Mouse (Mus musculus) brain, embryonic 18.5 days (tissue): ENCODE measurements around the gene Mrps11.

ENCODE experiments used
- DNase-seq: peaks from one replicate; pipeline ENCODE4 v3.0.0-alpha.2; 2012; ENCODE audit warnings: low read depth, low spot score

Gene Mrps11

DNA sequence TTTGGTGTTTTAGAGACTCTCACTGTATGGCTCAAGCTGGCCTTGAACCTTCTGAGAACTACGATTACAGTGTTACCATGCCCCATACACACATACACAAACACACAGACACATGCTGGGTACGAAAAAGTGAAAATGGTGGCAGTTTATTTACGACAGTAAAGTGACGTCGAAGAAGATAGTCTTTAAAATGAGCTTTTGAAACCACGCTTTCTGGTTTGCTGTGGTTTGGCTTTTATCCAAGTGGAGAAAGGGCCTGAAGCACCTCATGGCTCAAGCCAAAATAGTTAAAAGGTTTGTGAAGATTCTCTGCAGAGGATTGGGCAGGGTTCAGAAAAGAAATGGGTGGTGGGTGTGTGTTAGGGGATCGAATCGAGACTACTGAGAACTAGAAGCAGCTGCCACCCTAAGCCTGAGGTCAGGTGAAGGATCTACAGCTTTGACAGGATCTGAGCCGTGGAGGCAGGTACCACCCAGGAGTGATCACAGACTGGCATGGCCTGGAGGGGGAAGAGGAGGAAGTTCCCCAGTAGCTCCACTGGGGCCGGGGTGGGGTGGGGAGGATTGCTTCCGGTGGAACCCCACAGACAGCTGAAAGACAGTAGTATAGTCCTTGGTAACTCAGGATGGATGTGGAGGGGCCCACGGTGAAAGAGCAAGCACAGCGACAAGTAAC lies 11.1 kb downstream of the Mrps11 start:
- no peak for DNase-seq

- no peak for DNase-seq
Observed at GRCm38 (mm10) chr7:78794571-78795092, 11.7 kb downstream of the Mrps11 start.

GRCm38 (mm10) chr7:78796624-78797023 lies 13.7 kb downstream of the Mrps11 start:
- DNase-seq, result no peak

GRCm38 (mm10) chr7:78797843-78798455 lies 15.0 kb downstream of the Mrps11 start:
- DNase-seq, result peak; percentile 75

- DNase-seq, result no peak
Observed at GRCm38 (mm10) chr7:78799730-78800496, 17.0 kb downstream of the Mrps11 start.

DNA sequence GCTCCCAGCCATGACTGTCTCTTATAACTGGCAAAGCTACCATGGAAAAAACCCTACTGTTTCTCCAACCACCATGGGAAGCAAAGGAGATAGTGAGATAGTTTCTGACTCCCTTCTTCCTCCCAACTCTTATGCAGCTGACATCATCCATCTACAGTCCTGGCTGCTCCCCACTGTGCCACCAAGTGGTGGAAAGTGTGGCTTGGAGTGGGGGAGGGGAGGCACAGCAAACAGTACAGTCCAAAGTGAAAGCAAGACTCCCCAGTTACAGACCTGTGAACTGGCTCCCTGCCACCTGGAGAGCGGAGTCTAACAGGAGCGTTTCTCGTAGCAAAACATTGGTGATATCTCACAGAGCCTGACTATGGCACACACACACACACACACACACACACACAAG lies 20.9 kb downstream of the Mrps11 start:
- DNase-seq, result no peak

- DNase-seq, result no peak
Observed at GRCm38 (mm10) chr7:78807192-78807591, 24.3 kb downstream of the Mrps11 start.

DNA sequence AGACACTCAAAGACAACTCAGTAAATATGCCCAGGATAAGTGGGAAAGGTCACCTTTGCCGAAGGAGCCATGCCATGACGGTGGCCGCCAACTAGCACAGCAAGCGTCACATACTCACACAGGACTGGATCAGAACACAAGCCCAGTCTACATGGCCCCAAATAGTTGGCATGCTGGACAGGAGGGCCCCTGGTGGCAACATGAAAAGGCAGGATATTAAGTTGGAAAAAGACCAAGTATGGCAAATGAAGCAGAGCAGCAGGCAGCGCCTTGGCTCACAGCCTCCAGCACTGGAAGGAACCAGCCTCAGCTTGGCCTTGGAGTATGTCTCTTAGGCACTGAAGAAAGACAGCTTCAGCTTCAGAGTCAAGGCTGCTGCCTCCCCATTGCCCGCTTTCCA lies 30.9 kb downstream of the Mrps11 start:
- DNase-seq, result no peak

DNA sequence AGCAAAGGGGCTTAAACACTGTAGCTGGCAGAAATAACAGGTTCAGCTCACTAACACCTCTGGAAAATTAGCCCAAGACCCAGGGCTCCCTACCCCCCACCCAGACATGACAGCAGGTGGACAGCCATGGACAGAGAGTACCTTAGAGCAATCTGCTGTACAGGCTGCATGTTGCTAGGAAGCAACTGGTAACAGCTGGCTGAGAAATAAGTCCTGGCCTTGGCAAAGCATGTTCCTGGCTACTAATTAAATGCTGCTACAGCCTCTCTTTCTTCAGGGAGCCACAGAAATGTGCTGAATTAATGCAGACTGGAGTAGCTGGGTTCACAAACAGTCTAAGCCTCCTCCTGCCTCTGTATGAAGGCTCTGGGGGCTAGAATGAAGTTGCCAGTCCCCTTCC lies 31.8 kb downstream of the Mrps11 start:
- no peak for DNase-seq

DNA sequence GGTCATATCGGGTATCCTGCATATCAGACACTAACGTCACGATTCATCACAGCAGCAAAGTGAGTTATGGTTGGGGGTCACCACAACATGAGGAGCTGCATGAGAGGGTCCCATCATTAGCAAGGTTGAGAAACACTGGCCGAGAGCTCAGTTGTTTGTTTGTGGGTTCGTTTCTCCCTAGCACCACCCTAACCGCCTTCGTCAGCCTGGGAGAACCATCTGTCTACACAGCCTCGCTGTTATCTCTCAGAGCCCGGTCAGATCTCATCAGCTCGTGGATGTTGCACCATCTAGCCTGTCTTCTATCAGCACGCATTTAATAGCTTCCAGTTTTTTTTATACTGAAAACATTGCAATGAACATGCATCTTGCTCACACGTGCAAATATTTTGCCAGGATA lies 35.4 kb downstream of the Mrps11 start:
- DNase-seq, result no peak

DNA sequence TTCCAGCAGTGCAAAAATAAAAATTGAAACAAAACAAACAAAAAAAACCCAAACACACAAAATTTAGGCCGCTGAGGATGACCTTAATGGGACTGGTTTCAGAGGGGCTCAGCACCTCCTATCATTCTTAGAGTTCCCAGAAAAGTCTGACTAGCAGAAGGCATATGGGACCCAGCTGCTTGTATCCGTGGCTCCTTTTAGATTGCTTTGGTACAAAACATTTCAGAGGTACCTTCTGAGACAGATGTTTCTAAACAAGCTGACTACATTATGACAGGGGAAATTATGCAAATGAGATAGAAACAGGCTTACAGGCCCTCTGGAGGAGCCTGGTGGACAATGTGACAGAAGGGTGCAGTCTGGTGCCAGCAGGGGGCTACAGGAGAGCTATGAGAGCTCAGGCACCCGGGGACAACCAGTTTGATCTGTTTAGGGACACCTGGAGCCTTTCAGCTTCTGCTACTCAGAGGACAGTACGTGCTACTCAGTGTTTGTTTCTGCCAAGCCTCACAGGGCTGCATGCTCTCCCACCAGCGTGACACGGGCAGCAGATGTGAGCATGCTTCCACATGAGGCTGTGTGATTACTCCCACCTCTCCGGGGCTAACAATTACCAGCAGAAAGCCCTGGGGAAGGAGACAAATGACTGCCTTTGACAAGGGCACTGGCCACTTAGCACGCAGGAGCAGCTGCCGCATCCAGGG lies 43.9 kb downstream of the Mrps11 start:
- DNase-seq, result no peak

DNA sequence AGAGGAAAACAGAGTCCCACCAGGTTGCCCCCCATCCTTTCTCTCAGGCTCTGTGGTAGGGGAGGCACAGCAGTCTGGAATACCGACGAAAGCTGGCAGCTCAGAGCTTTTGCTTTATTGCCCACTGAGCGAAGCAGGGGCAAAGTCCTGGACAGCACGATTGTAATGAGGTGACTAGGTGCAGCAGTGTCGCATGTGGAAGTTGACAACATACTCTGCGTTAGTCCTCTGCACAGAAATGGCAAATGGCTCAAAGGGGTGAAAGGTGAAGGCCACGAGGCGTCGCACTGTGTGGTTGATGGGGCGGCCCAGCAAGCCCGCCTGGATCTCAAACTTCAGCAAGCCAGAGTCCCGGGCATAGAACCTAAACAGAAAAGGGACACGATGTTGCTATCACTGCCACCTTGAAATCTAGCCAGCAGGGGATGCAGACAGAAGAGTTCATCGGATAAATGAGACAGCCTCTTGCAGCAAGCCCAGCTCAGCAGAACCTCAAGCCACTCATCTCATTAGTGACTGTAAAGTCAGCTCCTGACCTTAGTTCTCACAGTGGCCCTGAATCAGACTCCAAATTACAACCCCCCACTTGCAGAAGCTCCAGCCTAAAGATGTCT lies 44.9 kb downstream of the Mrps11 start:
- no peak for DNase-seq

DNA sequence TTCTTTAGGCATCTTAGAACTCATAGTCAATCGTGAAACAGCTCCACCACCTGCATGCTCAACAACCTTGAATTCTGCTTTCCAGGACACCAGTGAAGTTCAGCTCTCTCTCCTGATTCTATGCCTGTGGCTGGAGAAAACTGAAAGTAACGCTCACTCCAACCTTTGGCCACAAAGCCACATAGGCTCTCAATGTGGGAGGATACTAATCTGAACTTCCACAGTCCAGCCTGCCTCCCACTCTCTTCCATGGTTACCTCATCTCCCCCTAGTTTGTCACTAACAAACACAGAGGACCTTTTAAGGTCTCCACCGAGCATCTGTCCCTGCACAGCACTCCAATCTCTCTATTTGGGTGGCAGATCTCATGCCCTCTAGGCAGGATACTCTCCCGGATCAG lies 52.7 kb downstream of the Mrps11 start:
- no peak for DNase-seq

DNA sequence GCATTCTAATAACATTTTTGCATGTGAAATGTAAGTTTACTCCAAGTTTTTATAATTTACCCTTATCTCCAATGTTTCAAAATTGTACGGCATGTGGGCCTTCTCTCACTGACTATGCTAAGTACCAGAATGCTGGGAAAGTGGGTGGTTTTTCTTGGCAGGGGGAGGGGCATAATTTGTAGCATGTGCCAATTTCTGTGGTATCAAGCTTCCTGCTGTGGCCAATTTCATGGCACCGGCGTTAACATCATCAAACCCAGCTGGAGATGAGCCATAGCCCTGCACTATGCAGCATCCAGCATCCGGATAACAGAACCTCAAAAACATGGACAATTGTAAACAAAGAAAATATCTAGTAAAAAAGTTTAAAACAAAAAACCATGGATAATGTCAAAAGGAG lies 54.3 kb downstream of the Mrps11 start:
- no peak for DNase-seq

GRCm38 (mm10) chr7:78841601-78842000 lies 58.7 kb downstream of the Mrps11 start:
- DNase-seq, result no peak
